Mouse (Mus musculus) adrenal gland, adult 8-10 months (tissue): Measurements from ENCODE around the gene Nsun2. TPM values are rescaled to one million over a fixed set of nuclear protein-coding genes. Genes with fewer than 3 reads are reported as not detected.

Experiments used
- DNase-seq: peaks from one replicate; pipeline ENCODE4 v3.0.0; 2022
- total RNA-seq, 4 experiments: library from RNA; stranded (reverse); gene quantifications; 2 replicates each; pipeline ENCODE4 v1.2.4; 2022

Nsun2 gene
- total RNA-seq, 4 experiments from 2014 or later = 82.8 to 94.0 (median 84.4) TPM

DNA sequence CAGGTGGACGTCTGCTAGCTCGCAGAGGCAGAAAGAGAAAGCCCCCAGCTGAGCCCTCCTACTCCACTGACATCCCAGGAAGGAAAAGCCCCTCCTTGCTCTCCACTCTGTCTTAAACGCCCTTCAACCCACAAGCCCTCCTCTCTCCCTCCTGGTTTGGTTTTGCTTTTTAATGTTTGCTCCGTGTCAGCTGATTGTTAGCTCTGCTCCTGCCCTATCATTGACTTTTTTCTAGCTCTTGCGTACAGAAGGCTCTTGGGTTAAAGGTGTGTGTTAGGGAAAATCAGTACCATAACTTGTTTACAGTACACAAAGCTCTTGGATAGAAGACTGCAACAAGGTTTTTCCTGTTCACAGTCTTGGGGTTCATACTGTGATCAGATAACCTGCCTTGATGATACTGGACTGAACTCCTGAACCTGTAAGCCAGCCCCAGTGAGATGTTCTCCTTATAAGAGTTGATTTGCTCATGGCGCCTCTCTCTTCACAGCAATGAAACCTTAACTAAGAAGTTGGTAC, 104.6 kb downstream of the Nsun2 start:
- no peak for DNase-seq

GRCm38 (mm10) chr13:69639251-69639650, 105.7 kb downstream of the Nsun2 start:
- no peak for DNase-seq

GRCm38 (mm10) chr13:69640126-69640525, 106.6 kb downstream of the Nsun2 start:
- DNase-seq = no peak

GRCm38 (mm10) chr13:69640541-69640940, 107.0 kb downstream of the Nsun2 start:
- DNase-seq = no peak

DNA sequence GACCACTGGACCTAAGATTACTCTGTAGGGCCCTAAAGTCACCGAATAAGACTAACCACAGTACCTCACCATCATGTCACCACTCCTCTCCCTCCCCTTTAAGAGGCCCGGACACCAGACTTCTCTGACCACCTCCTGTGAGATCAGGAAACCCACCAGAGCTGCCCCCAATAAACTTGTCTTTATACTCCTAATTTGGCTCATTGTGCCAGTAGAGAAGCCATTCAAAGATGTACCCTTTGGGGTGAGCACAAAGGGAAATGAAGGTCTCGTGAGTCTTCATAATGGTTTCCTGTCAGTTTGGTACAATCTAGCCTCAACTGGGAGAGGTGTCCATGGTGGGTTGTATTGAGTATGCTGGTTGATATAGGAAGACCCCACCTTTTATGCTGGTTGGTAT, 107.5 kb downstream of the Nsun2 start:
- DNase-seq = no peak

DNA sequence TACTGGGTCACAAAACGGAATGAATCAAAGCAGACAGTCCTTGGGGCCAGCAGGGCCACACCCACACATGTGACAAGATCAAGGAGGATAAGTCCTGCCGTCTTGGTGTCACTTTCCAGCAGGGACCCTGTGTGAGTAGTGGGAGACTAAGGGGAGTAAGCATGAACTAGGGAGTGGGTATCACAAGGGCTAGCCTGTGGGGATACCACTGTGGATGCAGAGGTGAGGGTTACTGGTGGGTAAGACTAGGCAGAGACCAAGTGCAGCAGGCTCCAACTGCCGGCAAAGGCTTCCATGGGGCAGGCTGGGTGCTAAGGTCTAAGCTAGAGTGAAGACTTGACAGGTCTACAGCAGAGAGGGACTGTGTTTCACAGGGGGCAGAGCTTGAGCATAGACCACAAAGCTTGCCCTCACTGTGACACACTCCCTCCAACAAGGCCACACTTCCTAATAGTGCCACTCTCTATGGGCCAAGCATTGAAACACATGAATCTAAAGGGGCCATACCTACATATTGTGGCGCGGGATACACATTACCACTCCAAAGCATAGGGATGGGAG, 109.2 kb downstream of the Nsun2 start:
- no peak for DNase-seq

DNA sequence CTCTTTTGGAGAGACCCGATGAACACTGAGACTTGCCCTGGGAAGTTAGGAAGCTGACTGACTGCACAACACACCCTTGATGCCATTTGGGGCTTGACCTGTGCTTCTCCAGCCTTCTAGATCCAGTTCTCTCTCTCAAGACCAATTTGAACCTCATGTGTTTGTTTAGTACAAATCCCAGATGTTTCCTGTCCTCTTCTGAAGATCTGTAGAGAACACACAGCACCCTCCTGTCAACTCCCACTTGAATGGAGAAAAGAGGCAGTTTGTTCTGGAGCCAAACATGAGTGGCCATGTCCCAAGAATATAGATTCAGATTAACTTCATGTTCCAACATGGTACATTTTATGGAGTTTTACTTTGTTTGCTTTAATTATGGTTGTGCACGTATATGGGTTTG, 110.4 kb downstream of the Nsun2 start:
- DNase-seq = no peak

GRCm38 (mm10) chr13:69644427-69645166, 111.1 kb downstream of the Nsun2 start:
- DNase-seq = no peak

GRCm38 (mm10) chr13:69645694-69646423, 112.3 kb downstream of the Nsun2 start:
- DNase-seq = no peak

DNA sequence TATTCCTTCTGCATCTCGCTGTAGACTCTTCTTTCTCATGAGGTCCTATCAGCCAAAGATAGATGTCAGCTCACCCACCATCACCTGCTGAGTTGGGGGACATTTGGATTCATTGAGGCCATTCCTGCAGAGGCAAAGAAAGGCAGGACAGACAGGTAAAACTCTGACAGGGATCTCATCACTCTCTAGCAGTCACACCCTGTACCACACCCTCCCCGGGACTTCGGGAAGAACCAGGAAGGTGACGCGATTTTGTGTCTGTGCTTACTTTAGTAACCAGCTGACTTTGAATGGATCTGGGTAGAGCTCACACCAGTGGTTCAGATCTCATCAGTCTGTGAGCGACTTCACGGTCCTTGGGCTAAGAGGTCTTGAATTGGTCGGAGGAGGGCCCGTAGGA, 112.9 kb downstream of the Nsun2 start:
- no peak for DNase-seq

DNA sequence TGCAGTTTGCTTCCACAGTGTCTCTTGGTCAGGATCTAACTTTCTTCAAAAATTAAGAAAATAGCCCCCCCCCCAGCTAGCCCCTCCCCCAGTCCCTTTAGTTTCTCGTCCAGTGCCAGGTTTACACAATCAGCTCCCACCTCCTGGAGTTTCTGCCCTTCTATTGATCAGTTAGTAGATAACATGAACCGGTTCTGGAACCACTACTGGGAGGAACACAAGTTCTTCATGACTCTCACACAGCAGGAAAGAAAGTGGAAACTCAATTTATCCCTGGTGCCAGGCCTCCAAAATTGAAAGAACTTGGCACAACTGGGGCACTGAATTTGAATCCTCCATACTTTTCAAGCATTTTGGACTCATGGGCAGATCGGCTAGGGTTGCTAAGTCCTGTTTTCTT, 121.0 kb downstream of the Nsun2 start:
- no peak for DNase-seq

- DNase-seq = no peak
Observed at GRCm38 (mm10) chr13:69672121-69672520, 138.6 kb downstream of the Nsun2 start.

GRCm38 (mm10) chr13:69672565-69672964, 139.0 kb downstream of the Nsun2 start:
- no peak for DNase-seq

- DNase-seq = no peak
Observed at GRCm38 (mm10) chr13:69673197-69673920, 139.8 kb downstream of the Nsun2 start.

DNA sequence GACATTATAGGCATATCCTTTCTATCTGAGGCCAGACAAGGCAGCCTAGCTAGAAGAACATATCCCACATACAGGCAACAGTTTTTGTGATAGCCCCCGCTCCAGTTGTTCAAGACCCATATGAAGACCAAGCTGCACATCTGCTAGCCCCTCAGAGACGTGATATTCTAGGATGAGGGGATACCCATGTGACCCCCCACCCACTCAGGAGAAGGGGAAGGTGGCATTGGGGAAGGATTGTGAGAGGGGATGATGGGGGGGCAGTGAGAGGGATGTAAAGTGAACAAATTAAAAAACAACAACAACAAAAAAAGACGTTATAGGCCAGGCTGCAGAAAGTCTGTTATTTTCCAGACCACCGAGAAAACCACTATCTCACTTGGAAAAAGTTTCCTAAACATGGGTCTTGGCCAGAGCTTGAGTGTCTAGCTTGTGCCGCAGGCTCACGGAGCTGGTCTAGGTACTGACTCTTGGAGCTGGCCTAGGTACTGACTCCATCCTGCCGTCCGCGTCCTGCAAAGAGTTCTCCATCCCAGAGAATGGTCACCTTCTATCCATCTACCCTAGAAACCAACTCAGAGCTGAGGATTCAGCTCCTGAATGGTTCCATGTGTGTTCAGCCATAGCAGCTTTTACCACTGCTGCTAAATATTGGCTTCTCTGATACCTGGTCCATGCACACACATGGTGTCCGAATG, 140.5 kb downstream of the Nsun2 start:
- DNase-seq = no peak

Other genes starting within 250 kb of the Nsun2 start
- gene Tent4a, start 871 bp downstream of the Nsun2 start, total RNA-seq = 10 to 100 TPM; 22.6 to 24.5 (median 23.7) TPM
- gene Srd5a1, start 77.7 kb downstream of the Nsun2 start, total RNA-seq = 10 to 100 TPM in 3 of 4 experiments, 1 to 10 TPM in 1; 8.2 to 24.0 (median 13.0) TPM
- 1 to 10 TPM in 3 of 4 experiments, under 1 TPM in 1; 0.68 to 2.6 (median 1.7) TPM for gene Ube2ql1, start 206.1 kb downstream of the Nsun2 start, total RNA-seq